Mouse (Mus musculus): ENCODE data around the gene Olfr502.
"Not testable (repeated sequence)": the region's sequence is repeated elsewhere in the genome, so short reads cannot be mapped to it uniquely, and the experiment has no call there.

Olfr502 gene

DNA sequence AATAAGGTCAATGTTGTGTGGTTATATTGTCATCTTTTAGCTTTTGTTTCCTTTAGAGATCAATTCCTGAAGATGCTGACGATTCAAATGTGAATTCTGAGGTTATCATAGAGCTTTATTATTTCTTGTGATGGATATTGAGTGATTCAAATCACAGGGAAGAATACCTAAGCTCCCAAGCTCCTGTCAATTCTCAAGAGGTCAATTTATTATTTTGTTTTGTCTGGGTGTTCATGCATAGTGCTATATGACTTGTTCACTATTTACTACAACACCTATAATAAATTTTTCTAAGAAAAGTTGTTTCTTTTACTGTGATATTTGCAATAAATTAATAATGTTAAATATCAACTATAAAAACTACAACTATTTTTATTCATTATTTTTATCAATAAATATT lies at the start of gene Olfr502:
Olfr502 (minus strand) TSS at position 101 of the 400 bp plus-strand sequence.
- DNase-seq (ENCODE audit: low spot score in 2 of 2), result no peak

DNA sequence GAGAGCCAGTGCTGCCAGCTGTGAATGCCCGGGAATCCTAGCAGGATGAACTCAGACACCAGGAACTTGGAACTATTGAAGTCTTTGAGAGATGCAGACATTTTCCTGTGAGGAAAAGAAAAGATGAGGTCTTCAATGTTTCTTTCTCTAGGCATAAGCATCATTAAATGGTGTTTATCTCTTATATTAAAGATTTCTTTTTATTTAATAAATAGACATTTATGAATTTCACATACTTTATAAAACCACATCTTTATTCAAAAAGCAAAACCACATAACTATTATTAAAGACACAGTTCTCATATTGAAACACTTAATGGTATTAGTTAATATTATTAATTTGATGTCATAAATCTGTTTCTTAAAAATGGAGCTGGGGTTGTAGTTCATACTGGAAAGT lies 40.8 kb upstream of the Olfr502 start, which contains the start of gene Olfr504:
Olfr504 (minus strand) TSS at position 101 of the 400 bp plus-strand sequence.
- DNase-seq (ENCODE audit: low spot score in 2 of 2), result no peak

DNA sequence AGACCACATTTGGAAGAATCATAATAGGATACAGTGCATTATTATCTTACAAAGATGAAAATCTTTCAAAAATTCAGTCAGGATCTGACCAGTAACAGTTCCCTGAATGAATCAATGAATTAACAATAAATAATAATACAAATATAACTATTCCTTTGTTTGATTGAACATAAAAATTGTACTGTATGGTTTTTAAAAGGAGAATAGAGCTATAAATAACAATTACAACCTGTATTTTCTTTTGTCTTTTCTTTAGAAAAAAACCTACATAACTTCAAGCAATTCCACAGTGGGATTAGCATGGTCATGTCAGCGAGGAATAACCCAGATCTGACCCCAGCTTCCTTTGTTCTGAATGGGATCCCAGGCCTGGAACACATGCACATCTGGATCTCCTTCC lies 19.4 kb upstream of the Olfr502 start, which contains the start of gene Olfr503:
Olfr503 (plus strand) TSS at position 301 of the 400 bp plus-strand sequence.
- not testable (repeated sequence) for DNase-seq (ENCODE audit: low spot score in 2 of 2)

DNA sequence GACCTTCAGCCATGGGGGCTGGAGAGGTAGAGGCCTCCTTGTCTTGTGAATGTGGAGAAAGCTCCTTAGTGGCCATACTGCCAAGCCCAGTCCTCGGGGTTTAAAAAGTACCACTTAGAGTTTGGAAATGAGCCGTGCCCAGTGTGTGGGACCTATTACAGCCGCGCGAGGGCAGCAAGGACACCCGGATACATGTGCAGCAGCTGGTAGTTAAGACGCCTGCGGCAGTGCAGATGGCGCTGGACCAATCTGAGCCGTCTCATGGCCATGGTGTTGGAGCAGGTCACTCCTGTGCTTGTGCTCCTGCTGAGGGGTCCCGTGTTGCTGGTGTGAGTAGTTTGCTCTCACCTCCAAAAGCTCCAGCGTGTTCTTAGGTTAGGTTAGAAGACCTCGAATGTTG lies 17.6 kb upstream of the Olfr502 start:
- no peak for DNase-seq (ENCODE audit: low spot score in 2 of 2)
